Mouse (Mus musculus) testis, adult 2 months (tissue): ENCODE data around the gene Krt19.

Source experiments
- CTCF ChIP-seq: fragments of 200-500 bp; IDR thresholded peaks from 2 replicates; pipeline ENCODE4 v1.5.1; 2012; ENCODE audit warnings: low read depth, mild to moderate bottlenecking, inconsistent platforms, low read length, moderate library complexity; ENCODE audit not compliant: control insufficient read depth, insufficient read depth, insufficient replicate concordance
- POLR2A ChIP-seq: fragments of 200-500 bp; IDR thresholded peaks from 2 replicates; pipeline ENCODE4 v1.6.1; 2012; ENCODE audit warnings: low read depth, mild to moderate bottlenecking, inconsistent platforms, low read length, moderate library complexity; ENCODE audit not compliant: control insufficient read depth

DNA sequence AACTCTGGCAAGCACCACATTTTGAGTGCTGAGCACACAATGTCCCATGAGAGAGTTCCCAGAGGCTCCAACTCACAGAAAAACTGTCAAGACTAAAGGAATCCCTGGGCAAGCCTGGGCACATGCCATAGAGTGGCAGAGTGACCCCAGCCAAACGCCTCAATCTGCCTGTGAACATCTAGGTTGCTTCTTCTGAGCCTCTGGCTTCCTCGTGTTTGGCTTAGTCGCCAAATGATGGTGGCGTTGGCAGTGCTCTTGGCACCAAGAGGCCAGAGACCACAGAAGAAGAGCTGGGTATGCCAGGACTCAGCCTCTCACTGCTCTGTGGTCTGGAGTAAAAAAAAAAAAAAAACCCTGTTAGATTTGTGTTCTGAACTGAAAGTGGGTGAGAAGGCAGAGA, 48.1 kb downstream of the Krt19 start:
- TF ChIP-seq POLR2A (no peak), CTCF (no peak)
